Mouse (Mus musculus): ENCODE data around the gene Tmem123.

Gene Tmem123

GRCm38 (mm10) chr9:7775011-7775410, 11.2 kb downstream of the Tmem123 start:
- no peak for DNase-seq (ENCODE audit: low spot score in 2 of 2)

- DNase-seq (ENCODE audit: low spot score in 2 of 2): no peak
Measured at GRCm38 (mm10) chr9:7775986-7776385, 12.1 kb downstream of the Tmem123 start.

- no peak for DNase-seq (ENCODE audit: low spot score in 2 of 2)
Measured at GRCm38 (mm10) chr9:7776940-7777339, 13.1 kb downstream of the Tmem123 start.

- DNase-seq (ENCODE audit: low spot score in 2 of 2): no peak
Measured at GRCm38 (mm10) chr9:7777652-7778051, 13.8 kb downstream of the Tmem123 start.

GRCm38 (mm10) chr9:7778771-7779170, 14.9 kb downstream of the Tmem123 start:
- no peak for DNase-seq (ENCODE audit: low spot score in 2 of 2)

GRCm38 (mm10) chr9:7779786-7780185, 15.9 kb downstream of the Tmem123 start:
- DNase-seq (ENCODE audit: low spot score in 2 of 2): no peak

- DNase-seq (ENCODE audit: low spot score in 2 of 2): no peak
Measured at GRCm38 (mm10) chr9:7780250-7781150, 16.7 kb downstream of the Tmem123 start.

- DNase-seq (ENCODE audit: low spot score in 2 of 2): no peak
Measured at GRCm38 (mm10) chr9:7783823-7784614, 20.2 kb downstream of the Tmem123 start.

GRCm38 (mm10) chr9:7784615-7785012, 20.8 kb downstream of the Tmem123 start:
- no peak for DNase-seq (ENCODE audit: low spot score in 2 of 2)

GRCm38 (mm10) chr9:7785396-7785795, 21.6 kb downstream of the Tmem123 start:
- DNase-seq (ENCODE audit: low spot score in 2 of 2): no peak

GRCm38 (mm10) chr9:7786086-7786485, 22.2 kb downstream of the Tmem123 start:
- DNase-seq (ENCODE audit: low spot score in 2 of 2): no peak

- DNase-seq (ENCODE audit: low spot score in 2 of 2): no peak
Measured at GRCm38 (mm10) chr9:7788411-7788810, 24.6 kb downstream of the Tmem123 start.

- DNase-seq (ENCODE audit: low spot score in 2 of 2): no peak
Measured at GRCm38 (mm10) chr9:7789764-7790575, 26.1 kb downstream of the Tmem123 start.

- DNase-seq (ENCODE audit: low spot score in 2 of 2): no peak
Measured at GRCm38 (mm10) chr9:7790580-7791084, 26.8 kb downstream of the Tmem123 start.

- no peak for DNase-seq (ENCODE audit: low spot score in 2 of 2)
Measured at GRCm38 (mm10) chr9:7793561-7793960, 29.7 kb downstream of the Tmem123 start.

- no peak for DNase-seq (ENCODE audit: low spot score in 2 of 2)
Measured at GRCm38 (mm10) chr9:7795581-7795980, 31.7 kb downstream of the Tmem123 start.

- no peak for DNase-seq (ENCODE audit: low spot score in 2 of 2)
Measured at GRCm38 (mm10) chr9:7796129-7796864, 32.5 kb downstream of the Tmem123 start.

GRCm38 (mm10) chr9:7797542-7797941, 33.7 kb downstream of the Tmem123 start:
- DNase-seq (ENCODE audit: low spot score in 2 of 2): no peak

GRCm38 (mm10) chr9:7798555-7798954, 34.7 kb downstream of the Tmem123 start:
- no peak for DNase-seq (ENCODE audit: low spot score in 2 of 2)

- DNase-seq (ENCODE audit: low spot score in 2 of 2): no peak
Measured at GRCm38 (mm10) chr9:7805101-7805506, 41.3 kb downstream of the Tmem123 start.

GRCm38 (mm10) chr9:7822758-7823157, 58.9 kb downstream of the Tmem123 start:
- no peak for DNase-seq (ENCODE audit: low spot score in 2 of 2)

All from frontal cortex, postnatal 14 days (tissue).